Mouse (Mus musculus) forebrain, embryonic 14.5 days (tissue): Measurements from ENCODE around the gene Orc5. TPM values are rescaled to one million over a fixed set of nuclear protein-coding genes. Genes with fewer than 3 reads are reported as not detected.
"Not testable (repeated sequence)": the region's sequence is repeated elsewhere in the genome, so short reads cannot be mapped to it uniquely, and the experiment has no call there.

Experiments
- ATAC-seq: fragments of 200-750 bp; cut with Nextera tagmentation; 2 replicates; pipeline ENCODE4 v1.8.0; 2017; ENCODE audit warnings: mild to moderate bottlenecking, moderate library complexity
- DNase-seq: peaks from one replicate; pipeline ENCODE4 v3.0.0-alpha.2; 2015; ENCODE audit warnings: low spot score
- H3K27ac ChIP-seq: fragments of 300-500 bp; sonication (generic); 2 replicates; pipeline ENCODE4 v1.5.1; 2014; ENCODE audit warnings: low read depth, mild to moderate bottlenecking, control low read depth, low read length, moderate library complexity
- H3K27me3 ChIP-seq: fragments of 300-500 bp; sonication (generic); replicated peaks from 2 replicates; pipeline ENCODE4 v1.6.1; 2014; ENCODE audit warnings: low read length, control low read depth, mixed read lengths; ENCODE audit not compliant: control insufficient read depth, insufficient read depth
- H3K36me3 ChIP-seq: fragments of 300-500 bp; sonication (generic); 2 replicates; pipeline ENCODE4 v1.6.1; 2014; ENCODE audit warnings: low read length, control low read depth; ENCODE audit not compliant: control insufficient read depth, insufficient read depth
- H3K4me1 ChIP-seq: fragments of 300-500 bp; sonication (generic); 2 replicates; pipeline ENCODE4 v1.6.1; 2014; ENCODE audit warnings: antibody characterized with exemption, low read length, control low read depth; ENCODE audit not compliant: control insufficient read depth, insufficient read depth
- H3K4me2 ChIP-seq: fragments of 300-500 bp; sonication (generic); 2 replicates; pipeline ENCODE4 v1.6.1; 2014; ENCODE audit warnings: mild to moderate bottlenecking, control low read depth, low read length
- H3K4me3 ChIP-seq: fragments of 300-500 bp; sonication (generic); 2 replicates; pipeline ENCODE4 v1.5.1; 2014; ENCODE audit warnings: low read depth, low read length, control low read depth
- H3K9ac ChIP-seq: fragments of 300-500 bp; sonication (generic); 2 replicates; pipeline ENCODE4 v1.6.1; 2014; ENCODE audit warnings: mild to moderate bottlenecking, low read length, control low read depth, moderate library complexity
- H3K9me3 ChIP-seq: fragments of 300-500 bp; sonication (generic); replicated peaks from 2 replicates; pipeline ENCODE4 v1.6.1; 2016; ENCODE audit warnings: low read length, control low read depth, mixed read lengths; ENCODE audit not compliant: control insufficient read depth
- WGBS: fragments of 180-500 bp; shearing (Covaris S2); extraction: QIAGEN DNeasy Blood & Tissue Kit; methylation state at CpG from one replicate; pipeline ENCODE4 v1.1.7; 2014; 5-methylcytosine and 5-hydroxymethylcytosine counted together
- polyA plus RNA-seq: library from polyadenylated mRNA; unstranded; fragments of >200 nt; fragmentation: Nextera tagmentation; extraction: Ambion mirVana; gene quantifications from 2 replicates; pipeline ENCODE4 v1.2.1, GENCODE M21; 2014

The Orc5 gene
- polyA plus RNA-seq, 1 experiment from 2014 or later: 48.1 TPM

DNA sequence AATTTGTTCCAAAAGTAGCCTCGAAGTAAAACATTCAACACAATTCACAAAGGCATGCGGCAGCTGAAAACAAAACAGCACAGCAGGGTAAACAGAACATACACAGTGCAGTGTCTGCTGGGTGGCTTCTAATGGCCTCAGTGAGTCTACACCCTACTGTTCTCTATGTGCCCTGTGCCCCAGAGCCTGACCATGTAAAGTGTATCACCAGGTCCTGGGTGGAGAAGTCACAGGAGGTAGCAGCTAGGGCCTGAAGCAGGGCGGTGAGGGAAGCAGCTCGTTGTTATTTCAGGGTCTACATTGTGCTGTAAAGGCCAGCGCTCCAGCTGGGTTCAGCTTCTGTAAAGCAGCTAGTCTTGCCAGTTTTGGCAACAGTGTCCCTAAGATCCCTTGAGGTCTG, 3.7 kb downstream of the Orc5 start:
- H3K27ac ChIP-seq: no peak overlapping the region
- peaks cover 32% of the 10 kb centered on the region for H3K36me3 ChIP-seq
- H3K9ac ChIP-seq: no peak overlapping the region
- no peak for ATAC-seq
- peaks cover 4% of the 10 kb centered on the region for H3K4me1 ChIP-seq
- no peaks in the 10 kb centered on the region for H3K27me3 ChIP-seq
- no peak for DNase-seq
- no peaks in the 10 kb centered on the region for H3K9me3 ChIP-seq
- no peak overlapping the region for H3K4me2 ChIP-seq
- H3K4me3 ChIP-seq: no peak overlapping the region
- WGBS: 88% methylated on average over 5 of the region's 5 CpGs

DNA sequence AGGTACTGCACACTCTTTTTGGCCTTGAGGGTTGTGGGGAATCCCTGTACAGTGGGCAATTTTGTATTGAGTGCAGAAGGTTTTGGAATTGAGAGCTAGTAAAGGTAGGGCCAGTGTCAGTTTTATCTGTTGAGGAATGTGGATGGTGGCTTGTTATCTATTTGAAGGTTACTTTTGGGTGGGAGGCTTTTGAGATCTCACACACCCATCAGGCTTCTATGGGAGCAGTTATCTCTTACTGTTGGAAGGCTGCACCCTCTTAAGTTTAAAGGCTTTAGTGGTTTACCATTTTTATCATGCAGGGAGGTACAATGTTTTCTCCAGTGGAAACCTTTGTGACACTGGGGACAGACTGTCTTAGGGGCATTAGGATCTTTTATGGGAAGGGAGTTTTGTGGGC, 4.9 kb downstream of the Orc5 start:
- Histone ChIP-seq H3K4me1 (peaks cover 4% of the 10 kb centered on the region), H3K4me2 (no peak overlapping the region), H3K36me3 (peaks cover 40% of the 10 kb centered on the region), H3K27me3 (no peaks in the 10 kb centered on the region), H3K9ac (no peak overlapping the region), H3K27ac (no peak overlapping the region), H3K9me3 (no peaks in the 10 kb centered on the region), H3K4me3 (no peak overlapping the region)
- no peak for ATAC-seq
- no peak for DNase-seq

DNA sequence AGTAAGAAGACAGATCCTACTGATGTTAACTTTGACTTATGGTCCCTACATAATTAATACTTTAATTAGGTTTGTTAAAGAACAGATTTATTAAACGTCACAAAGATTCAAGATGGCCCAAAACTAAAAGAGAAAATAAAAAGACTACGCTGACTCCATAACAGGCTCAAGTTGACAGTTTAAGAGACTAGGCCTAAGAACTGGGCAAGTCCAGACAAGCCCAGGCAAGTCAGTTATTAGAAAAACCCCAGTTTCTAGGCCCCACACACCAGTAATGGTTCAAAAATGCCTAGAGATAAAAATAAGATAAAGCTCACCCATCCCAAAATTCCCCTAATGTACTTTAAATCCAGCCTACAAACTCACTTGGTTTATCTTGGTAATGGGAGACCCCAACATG, 7.6 kb downstream of the Orc5 start:
- Histone ChIP-seq H3K4me2 (no peak overlapping the region), H3K9ac (no peak overlapping the region), H3K4me1 (no peaks in the 10 kb centered on the region), H3K9me3 (no peaks in the 10 kb centered on the region), H3K27me3 (no peaks in the 10 kb centered on the region), H3K27ac (no peak overlapping the region), H3K4me3 (no peak overlapping the region), H3K36me3 (peaks cover 54% of the 10 kb centered on the region)
- DNase-seq (no peak), ATAC-seq (no peak)
- WGBS: 89% methylated on average over 2 of the region's 2 CpGs

DNA sequence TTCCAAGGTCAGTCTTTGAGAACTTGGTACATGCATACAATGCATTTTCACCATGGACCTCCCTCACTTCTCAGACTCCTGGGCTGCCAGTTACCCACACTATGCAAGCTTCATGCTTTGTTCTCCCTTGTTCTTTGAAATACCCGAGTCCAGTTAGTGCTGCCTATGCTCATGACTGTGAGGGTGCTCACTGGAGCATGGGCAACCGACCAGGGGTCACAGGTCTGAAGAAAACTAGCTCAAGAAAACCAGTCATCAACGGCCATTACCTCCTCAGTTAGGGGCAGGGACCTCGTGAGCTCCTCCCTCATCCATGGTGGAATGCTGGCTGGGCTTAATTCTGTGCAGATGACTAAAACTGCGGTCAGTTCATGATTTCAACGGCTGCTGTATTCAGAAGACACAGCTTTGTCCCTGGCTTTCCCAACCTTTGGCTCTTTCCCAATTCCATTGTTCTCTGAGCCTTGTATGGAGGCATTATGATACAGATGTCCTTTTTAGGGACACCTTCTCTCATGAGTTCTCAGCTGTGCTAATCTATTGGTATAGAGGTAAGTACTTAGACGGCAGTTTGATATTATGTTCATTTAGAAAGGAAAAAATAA, 11.1 kb downstream of the Orc5 start:
- 81% methylated on average over 7 of the region's 7 CpGs for WGBS
- no peak overlapping the region for H3K27ac ChIP-seq
- no peaks in the 10 kb centered on the region for H3K4me1 ChIP-seq
- no peak overlapping the region for H3K4me2 ChIP-seq
- H3K4me3 ChIP-seq: no peak overlapping the region
- no peaks in the 10 kb centered on the region for H3K27me3 ChIP-seq
- H3K36me3 ChIP-seq: peaks cover 41% of the 10 kb centered on the region
- ATAC-seq: no peak
- no peak for DNase-seq
- no peaks in the 10 kb centered on the region for H3K9me3 ChIP-seq
- H3K9ac ChIP-seq: no peak overlapping the region

DNA sequence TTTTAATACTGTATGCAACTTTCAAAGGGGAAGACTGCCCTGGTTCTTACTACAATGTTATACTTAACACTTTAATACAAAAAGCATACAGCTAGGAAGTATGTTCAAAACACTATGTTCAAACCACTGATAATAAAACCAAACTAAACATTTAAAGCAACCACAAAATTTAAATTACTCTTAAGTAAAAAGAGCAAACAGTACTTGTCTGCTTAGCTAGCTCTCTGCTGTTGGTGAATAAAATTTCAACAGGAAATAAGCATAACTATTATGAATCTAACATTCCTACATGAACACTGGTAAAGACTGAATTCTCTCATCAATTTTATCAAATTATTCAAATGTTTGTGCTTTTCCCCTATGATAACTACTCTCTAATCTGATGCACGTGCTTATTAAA, 13.5 kb downstream of the Orc5 start:
- H3K27me3 ChIP-seq: no peaks in the 10 kb centered on the region
- 93% methylated on average over 1 of the region's 1 CpGs for WGBS
- H3K4me2 ChIP-seq: no peak overlapping the region
- ATAC-seq (no peak), DNase-seq (no peak)
- no peaks in the 10 kb centered on the region for H3K4me1 ChIP-seq
- peaks cover 34% of the 10 kb centered on the region for H3K36me3 ChIP-seq
- H3K9me3 ChIP-seq: no peaks in the 10 kb centered on the region
- H3K27ac ChIP-seq: no peak overlapping the region
- H3K9ac ChIP-seq: no peak overlapping the region
- H3K4me3 ChIP-seq: no peak overlapping the region

DNA sequence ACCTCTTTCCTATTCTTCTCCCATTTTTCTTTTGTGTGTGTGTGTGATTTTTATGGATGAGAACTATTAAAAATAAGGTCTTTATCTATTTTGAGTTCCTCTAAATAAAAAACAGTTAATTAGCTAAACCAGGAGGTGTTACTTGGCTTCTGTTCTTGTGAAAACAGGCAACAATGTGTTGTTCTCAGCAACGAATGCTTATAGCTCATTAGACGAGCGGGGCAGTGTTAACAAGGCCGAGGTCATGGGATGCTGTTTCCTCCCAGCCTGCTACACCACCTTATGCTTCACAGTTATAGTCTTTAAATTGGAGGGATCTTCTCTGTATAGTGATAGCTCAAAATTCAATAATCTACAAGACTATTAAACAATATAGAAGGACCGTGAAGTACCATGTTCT, 17.7 kb downstream of the Orc5 start:
- Histone ChIP-seq H3K4me2 (no peak overlapping the region), H3K27ac (no peak overlapping the region), H3K27me3 (no peaks in the 10 kb centered on the region), H3K4me3 (no peak overlapping the region), H3K36me3 (peaks cover 29% of the 10 kb centered on the region), H3K4me1 (no peaks in the 10 kb centered on the region), H3K9me3 (no peaks in the 10 kb centered on the region), H3K9ac (no peak overlapping the region)
- ATAC-seq (0 out of 2 replicates have a peak, but pooled peaks have one; percentile 42), DNase-seq (peak; percentile 55)
- WGBS: 53% methylated on average over 5 of the region's 5 CpGs

DNA sequence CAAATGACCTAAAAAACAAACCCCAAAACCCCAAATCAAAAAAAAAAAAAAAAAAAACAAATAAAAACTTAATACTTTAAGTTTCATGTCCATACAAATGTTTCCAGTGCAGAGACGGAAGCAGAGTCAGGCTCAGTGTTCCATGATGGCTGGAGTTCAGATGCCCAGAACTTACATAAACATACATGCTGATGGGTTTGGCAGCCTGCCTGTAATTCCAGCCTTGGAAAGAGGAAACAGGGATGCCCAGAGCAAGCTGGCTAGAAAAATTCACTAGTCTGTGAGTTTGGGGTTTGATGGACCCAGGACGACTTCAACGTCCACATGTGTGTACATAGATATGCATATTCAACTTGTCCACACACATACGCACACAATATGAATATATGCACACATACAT, 27.6 kb downstream of the Orc5 start:
- Histone ChIP-seq H3K36me3 (peaks cover 28% of the 10 kb centered on the region), H3K4me3 (no peak overlapping the region), H3K4me1 (no peaks in the 10 kb centered on the region), H3K9me3 (no peaks in the 10 kb centered on the region), H3K4me2 (no peak overlapping the region), H3K27ac (no peak overlapping the region), H3K27me3 (no peaks in the 10 kb centered on the region), H3K9ac (no peak overlapping the region)
- ATAC-seq (no peak), DNase-seq (no peak)
- WGBS: 94% methylated on average over 4 of the region's 4 CpGs

DNA sequence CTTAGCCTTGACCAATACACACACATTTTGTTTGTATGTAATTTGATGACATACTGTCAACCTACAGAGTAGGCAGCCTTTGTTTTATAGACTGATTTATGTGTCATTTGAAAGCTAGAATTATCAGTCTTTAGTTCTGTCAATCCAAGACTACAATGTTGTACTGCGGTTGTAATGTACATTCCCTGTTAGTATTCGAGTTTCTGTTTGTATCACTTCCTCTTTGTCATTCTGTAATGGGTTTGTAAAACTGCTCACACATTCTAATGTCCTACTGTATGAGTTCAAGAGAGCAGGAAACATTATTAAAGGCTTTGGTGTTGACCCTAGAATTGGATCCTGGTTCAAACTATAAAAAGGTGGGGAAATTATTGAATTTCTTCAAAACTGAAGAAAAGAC, 30.5 kb downstream of the Orc5 start:
- Histone ChIP-seq H3K27ac (no peak overlapping the region), H3K27me3 (no peaks in the 10 kb centered on the region), H3K9me3 (no peaks in the 10 kb centered on the region), H3K9ac (no peak overlapping the region), H3K4me1 (no peaks in the 10 kb centered on the region), H3K36me3 (peaks cover 19% of the 10 kb centered on the region), H3K4me3 (no peak overlapping the region), H3K4me2 (no peak overlapping the region)
- ATAC-seq (no peak), DNase-seq (no peak)
- 82% methylated on average over 2 of the region's 2 CpGs for WGBS

DNA sequence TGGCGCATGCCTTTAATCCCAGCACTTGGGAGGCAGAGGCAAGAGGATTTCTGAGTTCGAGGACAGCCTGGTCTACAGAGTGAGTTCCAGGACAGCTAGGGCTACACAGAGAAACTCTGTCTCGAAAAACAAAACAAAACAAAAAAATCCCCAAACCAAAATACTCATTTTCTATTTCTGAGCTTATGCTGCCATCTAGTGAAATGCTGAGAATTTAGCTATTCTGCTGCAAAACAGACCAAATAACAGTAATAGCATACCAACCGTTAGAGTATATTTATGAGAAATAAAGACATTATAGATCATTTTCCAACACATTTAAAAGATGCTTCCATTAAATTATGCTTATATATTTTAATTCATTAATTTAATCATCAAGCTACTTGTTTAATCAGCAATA, 34.5 kb downstream of the Orc5 start:
- H3K27ac ChIP-seq, H3K27me3 ChIP-seq, H3K9ac ChIP-seq, H3K4me2 ChIP-seq, H3K4me3 ChIP-seq, H3K4me1 ChIP-seq, H3K9me3 ChIP-seq, ATAC-seq: not testable (repeated sequence)
- H3K36me3 ChIP-seq: peaks cover 14% of the 10 kb centered on the region
- 80% methylated on average over 4 of the region's 4 CpGs for WGBS
- peak; percentile 69 for DNase-seq
